Mouse (Mus musculus) kidney, postnatal 25 days (tissue): ENCODE results near the gene Ptprn2.

Source experiments
- DNase-seq, 2 experiments: peaks; one replicate each; pipeline ENCODE4 v3.0.0; 2021; ENCODE audit warnings: mixed read lengths in 2 of 2

The Ptprn2 gene

DNA sequence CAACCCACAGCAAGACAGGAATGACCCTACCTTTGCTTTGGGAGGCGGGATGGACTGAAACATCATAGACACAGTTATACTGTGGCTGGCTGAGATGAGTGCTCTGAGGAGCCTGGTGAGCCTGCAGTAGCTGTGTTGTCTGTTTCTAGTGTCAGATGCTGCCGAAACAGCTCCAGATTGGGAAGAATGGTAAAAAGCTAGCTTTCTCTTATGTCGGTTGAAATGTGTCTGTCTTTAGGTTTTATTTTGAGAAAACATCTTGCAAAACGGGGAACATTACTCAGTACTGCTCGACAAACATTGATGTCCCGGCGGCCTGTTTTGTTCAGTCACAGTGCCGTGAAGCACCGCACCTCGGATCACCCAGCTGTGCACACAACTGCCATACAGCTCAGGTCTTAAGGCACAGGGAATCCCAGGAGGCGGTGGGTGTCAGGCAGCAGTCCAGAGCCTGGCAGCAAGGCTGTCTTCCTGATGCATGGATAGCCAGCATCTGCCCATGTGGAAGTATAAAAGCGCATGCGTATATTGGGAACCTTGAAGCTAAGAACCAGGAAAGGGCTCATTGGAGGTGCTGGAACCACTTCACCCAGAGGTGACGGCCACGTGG lies 689.7 kb downstream of the Ptprn2 start:
- DNase-seq = no peak

DNA sequence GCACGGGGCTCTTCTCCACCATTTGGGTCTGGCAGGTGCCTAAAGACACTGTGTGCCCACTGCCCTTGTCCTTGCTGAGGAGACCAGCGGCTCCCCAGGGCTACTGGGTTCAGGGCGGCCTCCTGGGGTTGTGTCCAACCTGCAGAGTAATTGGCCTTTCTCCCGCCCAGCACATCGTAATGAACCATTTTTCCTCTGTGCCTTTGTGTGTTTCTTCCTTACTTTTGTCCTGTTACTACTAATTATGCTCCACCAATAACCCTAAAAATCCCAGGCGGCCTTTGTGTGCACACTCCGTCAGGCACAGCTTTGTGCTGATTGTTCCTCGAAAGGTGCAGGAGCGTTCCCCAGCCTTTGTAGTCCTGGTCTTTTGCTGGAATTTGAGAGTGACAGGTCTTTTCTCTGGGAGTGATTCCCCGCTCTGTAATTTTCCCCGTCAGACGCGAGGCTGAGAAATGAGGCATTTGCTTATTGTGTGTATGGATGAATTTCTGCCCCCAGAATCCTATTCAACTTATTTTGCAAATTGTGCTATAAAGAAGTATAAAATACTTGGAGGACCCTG lies 690.8 kb downstream of the Ptprn2 start:
- no peak for DNase-seq

DNA sequence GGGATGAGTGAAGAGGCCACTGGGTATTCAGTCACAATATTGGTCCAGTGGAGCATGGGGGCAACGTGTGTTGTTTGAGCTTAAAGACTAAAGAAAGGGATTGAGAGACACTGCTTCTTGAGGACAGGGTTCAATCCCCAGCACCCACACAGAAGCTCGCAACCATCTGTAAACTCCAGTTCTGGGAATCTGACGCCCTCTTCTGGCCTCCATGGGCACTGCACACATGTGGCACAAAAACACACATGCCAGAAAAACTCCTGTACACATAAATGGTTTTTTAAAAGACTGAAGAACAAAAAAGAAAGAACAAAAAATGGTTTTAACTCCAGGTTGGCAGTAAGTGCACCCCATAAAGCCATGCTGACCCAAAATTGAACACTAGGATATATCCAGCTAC lies 701.6 kb downstream of the Ptprn2 start:
- DNase-seq = no peak

DNA sequence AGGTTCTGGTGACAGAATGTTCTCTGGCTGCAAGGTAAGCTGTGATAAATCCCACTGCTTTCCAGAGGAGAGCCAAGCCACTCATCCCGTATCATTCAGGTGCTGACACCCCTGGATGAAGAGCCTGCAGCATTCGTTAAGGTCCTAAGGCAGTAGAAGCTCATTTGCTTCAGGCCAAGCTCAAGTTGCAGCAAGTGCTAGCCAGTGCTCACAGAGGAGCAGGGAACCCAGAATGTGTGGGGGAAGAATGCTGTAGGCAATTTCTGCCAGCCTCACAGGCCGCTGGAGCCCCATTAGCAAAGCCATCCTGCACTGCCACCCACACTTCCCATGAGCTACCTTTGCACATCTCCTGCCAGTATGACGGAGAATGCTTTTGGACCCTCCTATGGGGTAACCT lies 706.5 kb downstream of the Ptprn2 start:
- DNase-seq = no peak

DNA sequence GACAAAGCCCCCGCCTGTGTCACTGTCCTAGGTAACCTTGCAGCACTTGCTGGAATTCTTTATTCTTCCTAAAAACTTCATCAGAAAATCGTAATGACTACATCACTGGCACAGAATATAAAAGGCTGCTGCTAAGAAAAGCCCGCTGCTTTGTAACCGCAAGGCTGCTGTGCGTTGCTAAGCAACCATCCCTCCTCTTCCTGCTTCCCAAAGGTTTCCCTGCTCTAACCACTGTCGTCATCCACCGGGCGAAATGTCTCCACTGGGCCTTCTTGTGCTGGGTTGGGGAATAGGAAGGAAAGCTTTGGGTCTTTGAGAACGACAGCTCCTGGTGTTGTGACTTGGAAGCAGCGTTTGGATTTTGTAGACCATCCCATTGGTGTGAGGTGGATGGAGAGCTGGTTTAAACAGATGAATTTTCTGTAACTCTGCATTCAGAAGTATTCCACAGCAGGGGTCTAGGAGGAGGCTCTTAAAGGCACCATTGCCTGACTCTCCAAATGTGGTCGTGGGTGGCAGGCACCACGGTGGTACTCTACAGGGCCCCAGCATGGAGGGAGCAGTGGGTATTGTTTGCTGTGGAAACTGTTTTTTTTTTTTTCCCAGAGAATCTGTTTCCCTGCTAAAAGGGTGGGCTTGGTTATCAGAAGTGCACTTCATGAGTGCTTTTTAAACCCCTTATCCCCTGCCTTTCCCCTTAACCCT lies 711.4 kb downstream of the Ptprn2 start:
- no peak for DNase-seq

DNA sequence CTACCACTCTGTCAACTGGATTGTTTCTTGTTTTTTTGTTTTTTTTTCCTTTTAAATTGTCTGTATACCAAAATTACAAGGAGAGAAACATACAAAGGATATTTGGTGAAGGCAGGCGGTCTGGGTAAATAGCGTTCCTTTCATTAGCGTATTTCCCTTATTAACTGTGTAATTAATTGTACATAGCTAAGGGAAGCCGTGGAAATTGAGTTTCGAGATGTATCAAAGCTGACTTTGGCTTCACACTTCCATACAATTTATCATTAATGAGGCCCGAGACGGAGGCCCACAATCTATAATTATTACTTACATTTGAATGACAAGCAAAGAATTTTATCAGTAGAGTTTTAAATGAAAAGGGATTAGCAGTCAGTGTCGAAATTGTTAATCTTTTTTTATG lies 712.6 kb downstream of the Ptprn2 start:
- DNase-seq = no peak

DNA sequence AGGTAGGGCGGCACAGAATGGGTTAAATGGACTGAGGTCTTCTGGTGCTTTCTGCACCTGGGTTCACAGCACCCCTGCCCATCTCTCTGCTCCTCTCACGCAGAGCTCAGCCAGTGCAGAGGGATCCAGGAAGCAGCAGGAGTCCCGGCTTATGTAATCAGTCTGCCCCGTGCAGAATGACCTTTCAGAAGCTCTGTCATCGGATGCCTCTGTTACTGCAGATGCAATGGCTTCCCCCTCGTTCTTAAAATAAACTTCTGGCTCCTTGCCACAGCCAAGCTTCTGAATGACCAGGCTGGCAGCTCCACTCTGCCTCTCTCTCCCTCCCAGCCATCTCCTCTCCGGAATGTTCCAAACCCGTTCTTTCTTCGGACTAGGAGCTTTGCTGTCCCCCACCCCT lies 714.6 kb downstream of the Ptprn2 start:
- peak; percentile 58 to 80 for DNase-seq

DNA sequence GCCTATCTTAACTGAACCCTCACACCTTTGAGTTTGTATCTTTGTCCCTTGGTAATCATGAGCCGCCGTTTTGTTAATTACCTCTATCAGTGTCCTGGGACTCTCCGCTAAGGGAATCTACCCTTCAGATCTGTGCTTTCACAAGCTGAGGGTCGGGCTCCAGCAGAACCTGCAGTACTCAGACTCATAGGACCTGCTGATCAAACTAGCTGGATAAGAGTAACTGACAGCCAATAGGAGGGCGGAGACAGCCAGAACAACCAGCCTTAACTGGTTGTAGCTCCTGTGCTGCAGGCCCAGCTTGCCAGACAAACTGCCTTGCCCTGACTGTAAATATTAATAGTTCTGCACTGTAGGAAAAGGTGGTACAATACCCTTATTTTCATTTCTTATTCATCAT lies 715.1 kb downstream of the Ptprn2 start:
- DNase-seq = peak in 1 of 2 experiments; percentile 2

DNA sequence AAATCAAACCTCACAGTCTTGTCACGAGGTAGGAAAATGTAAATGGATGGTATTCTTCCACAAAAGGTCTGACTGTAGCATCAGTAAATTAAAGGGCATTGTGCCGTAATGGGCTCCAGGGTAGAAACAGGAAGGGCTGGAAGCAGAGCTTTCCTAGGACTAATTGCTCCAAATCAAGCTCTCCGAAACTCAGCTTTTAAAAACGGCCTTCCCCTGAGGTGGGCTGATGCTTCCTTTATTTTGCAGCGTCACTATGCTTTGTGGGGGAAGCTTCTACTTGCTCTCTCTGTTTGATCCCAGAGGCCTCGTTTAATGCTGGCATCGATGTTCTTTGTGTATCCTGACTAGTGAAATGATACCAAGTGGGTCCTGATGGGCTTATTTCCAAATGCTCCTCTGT lies 718.0 kb downstream of the Ptprn2 start:
- no peak for DNase-seq

DNA sequence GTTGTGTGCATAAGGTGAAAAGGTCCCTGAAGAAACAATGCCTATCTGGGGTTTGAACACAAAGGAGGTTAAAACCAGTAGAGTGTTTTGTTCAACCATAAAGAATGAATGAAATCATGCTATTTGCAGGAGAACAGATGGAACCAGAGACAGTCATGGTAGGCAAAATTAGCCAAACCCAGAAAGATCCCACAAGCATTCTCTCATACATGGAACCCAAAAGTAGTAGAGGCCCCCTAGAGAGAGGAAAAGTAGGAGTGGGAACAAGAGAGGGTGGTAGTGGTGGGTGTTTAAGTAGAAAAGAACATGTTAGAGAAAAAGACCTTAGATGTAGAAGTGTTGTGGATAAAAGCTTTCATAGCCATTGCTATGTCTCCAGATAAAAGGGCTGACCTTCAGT lies 719.4 kb downstream of the Ptprn2 start:
- no peak for DNase-seq

DNA sequence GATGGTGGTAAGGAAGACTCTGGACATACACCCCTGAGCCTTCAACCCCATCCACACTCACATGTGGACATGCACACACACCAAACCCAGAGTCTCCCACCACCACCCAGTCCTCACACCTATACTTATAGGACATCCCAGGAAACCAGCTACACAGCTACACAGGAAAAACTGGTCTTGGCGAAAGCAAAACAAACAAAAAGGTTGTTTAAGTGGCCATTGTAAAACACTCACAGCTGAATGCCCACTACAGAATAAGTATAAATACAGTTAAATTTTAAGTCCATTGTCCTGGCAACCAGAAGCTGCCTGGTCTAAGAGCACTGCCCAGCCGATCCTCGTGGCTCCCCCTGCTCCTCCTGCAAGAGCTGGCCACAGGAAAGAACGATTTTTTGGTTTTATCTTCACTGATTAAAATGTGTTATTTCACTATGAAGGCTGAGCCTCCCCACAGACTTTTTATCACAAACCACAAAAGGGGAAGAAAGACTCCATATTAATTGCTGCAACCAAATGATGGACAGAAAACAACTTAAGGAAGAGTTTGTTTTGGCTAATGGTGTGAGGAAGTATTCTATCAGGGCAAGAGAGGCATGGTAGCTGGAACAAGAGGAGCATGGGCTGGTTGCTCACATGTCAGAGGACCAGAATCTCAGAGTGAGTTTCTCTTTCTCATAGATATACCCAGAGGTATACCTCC lies 722.1 kb downstream of the Ptprn2 start:
- no peak for DNase-seq

DNA sequence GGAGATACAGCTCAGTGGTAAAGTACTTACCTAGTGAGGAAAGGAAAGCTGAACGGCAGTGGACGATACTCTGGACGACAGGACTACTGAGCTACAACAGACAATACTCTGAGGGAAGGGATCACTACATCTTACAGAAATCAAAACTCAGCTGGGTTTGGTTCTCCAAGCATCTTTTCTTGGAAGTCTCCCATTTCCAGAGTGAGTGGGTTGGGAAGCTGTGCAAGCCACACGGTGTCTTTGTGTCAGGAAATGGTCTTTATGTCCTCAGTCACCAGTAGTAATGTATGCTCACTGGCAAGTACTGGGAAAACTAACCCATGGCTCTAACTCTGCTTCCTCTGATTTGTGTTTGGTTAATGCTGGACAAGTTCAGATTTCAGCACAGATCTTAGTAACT lies 724.9 kb downstream of the Ptprn2 start:
- DNase-seq = no peak

DNA sequence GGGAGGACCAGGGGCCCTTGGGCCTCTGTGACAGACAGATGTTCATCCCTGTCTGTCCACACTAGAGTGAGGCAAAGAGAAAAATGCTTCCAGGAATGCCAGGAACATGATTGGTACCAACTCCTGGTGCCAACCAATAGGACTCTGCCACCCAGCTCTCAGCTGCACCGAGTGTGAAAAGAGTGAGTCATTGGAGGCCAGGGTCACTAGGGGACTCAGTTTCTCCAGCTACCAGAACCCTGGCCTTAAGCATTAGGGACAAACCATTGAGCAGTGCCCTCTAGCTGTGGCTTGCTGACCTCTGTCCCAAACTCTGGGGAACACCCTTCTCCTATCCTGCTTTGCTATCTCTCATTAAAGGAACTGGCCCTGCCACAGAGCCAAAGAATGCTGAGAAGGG lies 728.0 kb downstream of the Ptprn2 start:
- DNase-seq = no peak

DNA sequence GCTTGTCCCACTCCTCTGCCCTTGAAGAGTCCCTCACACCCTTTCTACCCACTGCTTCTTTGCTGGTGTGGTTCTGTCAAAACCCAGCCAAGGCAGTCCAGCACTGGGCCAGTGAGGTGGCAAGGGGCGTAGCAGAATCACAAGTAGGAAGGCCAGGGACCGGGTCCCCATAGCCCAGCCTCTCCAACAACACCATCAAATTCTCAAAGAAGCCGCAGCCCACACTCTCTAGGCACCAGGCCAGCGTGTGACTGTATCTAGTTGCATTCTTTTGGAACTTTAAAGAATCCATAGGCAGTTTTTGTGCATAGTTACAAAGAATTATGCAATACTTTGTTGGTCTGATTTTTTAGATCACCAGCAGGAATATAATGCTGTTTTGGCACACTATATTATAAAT lies 728.8 kb downstream of the Ptprn2 start:
- DNase-seq = no peak

DNA sequence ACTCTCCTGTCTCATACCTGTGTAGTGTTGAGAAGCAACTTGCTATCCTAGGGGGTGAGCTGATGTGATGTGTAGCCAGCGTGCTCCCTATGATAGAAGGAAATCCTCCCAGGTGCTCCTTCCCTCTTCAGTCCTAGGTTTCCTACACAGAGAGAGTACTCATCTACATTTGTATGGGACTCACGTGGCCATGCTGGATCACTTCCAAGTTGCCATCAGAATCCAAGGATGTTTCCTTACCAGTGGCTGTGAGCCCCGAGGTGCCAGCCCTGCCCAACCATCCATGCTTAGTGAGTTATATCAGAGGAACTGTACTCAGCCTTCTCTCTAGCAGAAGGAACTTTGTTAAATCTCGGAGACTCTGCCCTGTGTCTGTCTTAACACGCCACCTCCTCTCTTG lies 729.4 kb downstream of the Ptprn2 start:
- no peak for DNase-seq

DNA sequence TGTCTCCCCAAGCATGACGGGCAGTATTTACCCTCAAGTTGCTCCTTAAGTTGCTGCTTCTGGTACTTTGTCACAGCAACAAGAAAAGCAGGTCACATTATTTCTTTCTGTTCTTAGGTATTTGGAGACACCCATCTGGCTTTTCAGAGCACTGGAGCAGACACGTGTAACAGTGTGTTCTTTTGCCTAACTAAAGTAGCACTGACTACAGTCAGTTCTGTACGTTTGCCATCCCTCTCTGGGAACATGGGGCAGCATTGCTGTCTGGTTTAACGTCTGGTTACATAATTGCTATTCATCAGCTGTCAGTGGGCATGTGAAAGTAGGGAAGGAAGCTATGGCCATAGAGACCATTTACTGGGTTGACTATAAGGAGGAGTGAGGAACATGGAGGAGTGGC lies 736.4 kb downstream of the Ptprn2 start:
- no peak for DNase-seq

DNA sequence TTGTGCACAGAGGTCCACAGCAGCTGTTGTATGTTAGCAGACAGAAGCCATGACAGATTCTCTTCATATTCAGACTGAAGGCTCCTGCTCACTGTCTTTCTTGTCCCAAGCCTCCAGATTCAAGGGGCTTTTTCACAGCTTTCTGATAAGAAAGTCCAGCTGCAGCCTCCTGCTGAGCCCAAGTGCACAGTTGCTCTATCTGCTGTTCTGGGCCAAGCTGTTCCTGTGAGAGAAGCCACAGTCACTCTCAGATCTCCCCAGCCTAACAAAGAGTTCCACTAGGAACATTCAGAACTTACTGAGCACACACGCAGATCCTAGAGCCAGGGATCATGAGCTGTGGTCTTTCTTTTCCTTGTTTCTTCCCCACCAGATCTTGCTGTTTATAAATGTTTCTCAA lies 738.5 kb downstream of the Ptprn2 start:
- DNase-seq = no peak

DNA sequence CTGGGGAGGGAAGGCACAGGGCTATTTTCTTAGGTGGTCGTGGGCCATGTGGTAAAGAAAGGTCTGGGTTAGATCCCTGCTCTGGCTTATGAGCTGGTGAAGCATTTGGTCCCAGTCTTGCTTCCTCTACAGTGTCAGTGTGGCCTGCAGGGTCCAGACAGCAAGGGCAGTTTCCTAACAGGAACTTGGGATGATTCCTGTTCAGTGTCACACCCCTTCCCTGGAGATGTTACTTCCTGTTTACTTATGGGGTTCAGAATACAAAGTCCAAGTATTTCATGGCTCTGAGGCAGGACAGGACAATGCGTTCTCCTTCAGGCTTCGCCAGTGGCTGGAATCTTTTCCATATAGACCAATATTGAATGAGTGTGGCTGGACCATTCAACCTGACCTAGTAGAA lies 741.7 kb downstream of the Ptprn2 start:
- DNase-seq = peak; percentile 18 to 52

DNA sequence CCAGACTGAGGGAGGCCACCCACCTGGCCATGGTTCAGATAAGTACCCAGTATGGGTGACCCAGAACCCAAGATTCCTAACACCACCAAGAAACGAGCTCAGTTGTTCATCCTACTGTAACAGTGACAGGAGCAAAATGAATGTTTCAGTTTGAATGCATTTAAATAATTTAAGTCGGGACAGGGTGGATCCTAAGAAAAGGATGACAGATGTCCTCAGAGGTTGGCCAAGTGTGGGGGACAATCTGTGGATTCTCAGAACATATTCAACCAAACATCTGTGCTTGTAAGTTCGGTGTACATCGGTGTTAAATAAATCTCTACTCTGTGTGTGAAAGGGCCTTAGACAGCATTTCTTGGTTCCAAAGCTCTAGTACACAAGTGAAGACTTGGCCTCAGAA lies 743.9 kb downstream of the Ptprn2 start:
- no peak for DNase-seq

DNA sequence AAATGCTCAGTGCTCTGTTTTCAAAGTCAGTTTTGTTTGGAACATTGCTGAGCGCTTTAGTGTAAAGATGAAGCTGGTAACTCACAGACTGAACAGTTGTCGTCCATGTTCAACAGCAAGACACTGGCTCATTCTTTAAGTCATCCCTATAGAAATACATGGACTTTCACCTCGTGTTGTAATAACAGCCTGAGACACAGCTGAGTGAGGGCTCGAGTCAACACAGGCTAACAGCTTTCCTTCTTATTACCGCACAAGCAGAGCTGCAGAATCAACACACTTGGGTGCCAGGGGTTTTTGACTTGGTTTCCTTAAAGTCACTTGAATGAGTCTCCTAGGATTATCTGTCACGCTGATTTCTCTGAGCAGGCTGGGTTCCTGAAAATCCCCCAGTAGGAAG lies 744.8 kb downstream of the Ptprn2 start:
- DNase-seq = no peak

DNA sequence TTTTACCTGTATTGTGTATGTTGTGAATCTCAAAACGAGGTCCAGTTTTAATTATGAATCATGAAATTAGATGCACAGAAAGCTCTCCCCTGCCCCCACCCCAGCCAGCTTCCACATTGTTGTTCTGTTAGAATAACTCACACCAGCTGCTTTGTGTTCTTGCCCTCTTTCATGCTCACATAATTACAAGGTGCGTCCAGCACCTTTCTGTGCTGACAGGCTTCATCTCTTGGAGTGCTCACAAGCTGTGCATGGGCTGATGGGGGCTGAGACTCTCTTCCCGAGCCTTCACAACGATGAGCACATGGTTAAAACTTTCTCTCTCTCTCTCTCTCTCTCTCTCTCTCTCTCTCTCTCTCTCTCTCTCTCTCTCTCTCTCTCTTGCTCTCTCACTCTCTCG lies 746.3 kb downstream of the Ptprn2 start:
- no peak for DNase-seq

DNA sequence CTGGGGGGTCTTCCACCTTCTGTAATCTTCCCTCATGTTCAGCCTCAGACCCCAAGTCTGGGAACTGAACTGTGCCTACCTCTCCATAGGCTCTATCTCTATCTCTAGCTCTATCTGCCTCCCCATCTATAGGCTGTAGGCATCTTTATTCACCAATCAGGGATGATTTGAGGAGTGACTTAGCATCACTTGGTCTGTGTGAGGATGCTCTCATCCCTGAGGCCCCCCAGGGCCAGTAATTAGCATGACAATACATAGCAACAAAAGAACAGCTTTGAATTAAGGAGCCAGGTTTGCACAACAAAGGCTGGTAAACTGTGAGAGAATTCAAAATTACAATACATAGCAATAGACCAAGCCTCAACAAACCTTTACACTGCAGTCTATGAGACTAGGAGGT lies 749.6 kb downstream of the Ptprn2 start:
- DNase-seq = no peak

DNA sequence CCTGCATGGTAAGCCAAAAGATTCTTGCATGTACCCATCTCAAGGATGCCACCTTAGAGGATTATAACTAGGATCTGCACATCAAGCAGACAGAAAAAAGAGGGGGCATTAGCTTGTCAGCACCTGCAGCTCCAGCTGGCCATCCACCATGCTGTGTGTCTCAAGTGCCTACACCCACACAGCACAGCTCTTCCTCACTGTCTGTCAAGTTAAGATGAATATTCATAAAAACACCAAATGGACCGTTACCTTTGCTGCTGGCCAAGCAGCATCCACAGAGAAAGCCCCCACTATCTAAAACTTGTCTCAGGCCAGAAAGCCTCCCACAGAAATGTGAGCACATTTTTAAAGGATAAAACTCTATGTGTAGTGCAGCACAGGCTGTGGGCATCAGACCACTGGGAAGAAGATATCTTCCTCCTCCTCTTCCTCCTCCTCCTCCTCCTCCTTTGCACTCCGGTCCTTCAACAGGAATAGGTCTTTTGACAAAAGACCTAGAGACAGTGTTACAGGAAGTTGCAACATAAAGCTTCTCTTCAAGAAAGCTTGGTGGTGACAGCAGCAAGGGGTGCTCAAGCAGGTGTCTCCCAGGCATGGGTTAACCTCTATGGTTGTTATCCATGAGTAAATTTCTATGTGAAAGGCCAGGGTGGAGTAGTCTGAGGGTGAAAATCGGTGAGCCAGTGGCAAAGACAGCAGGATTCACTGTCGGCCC lies 750.7 kb downstream of the Ptprn2 start:
- DNase-seq = no peak
